Mouse (Mus musculus) midbrain, embryonic 13.5 days (tissue): ENCODE results near the gene Cenpa. TPM values are rescaled to one million over a fixed set of nuclear protein-coding genes. Genes with fewer than 3 reads are reported as not detected.
A peak's percentile ranks its signal among the peaks of the same experiment; 100 is the strongest.

Experiments used
- ATAC-seq: fragments of 200-750 bp; cut with Nextera tagmentation; 2 replicates; pipeline ENCODE4 v1.8.0; 2017; ENCODE audit warnings: mild to moderate bottlenecking, moderate TSS enrichment, moderate library complexity
- H3K27ac ChIP-seq: fragments of 300-500 bp; sonication (generic); 2 replicates; pipeline ENCODE4 v1.5.1; 2015; ENCODE audit warnings: inconsistent platforms, mild to moderate bottlenecking, moderate library complexity
- H3K27me3 ChIP-seq: fragments of 300-500 bp; sonication (generic); 2 replicates; pipeline ENCODE4 v1.6.1; 2015; ENCODE audit warnings: mild to moderate bottlenecking, inconsistent platforms
- H3K36me3 ChIP-seq: fragments of 300-500 bp; sonication (generic); 2 replicates; pipeline ENCODE4 v1.6.1; 2015; ENCODE audit warnings: mild to moderate bottlenecking, inconsistent platforms
- H3K4me1 ChIP-seq: fragments of 300-500 bp; sonication (generic); replicated peaks from 2 replicates; pipeline ENCODE4 v1.6.1; 2015; ENCODE audit warnings: inconsistent platforms
- H3K4me2 ChIP-seq: fragments of 300-500 bp; sonication (generic); replicated peaks from 2 replicates; pipeline ENCODE4 v1.6.1; 2015; ENCODE audit warnings: moderate library complexity, mild to moderate bottlenecking, inconsistent platforms
- H3K4me3 ChIP-seq: fragments of 300-500 bp; sonication (generic); replicated peaks from 2 replicates; pipeline ENCODE4 v1.5.1; 2015; ENCODE audit warnings: mild to moderate bottlenecking, inconsistent platforms
- H3K9ac ChIP-seq: fragments of 300-500 bp; sonication (generic); replicated peaks from 2 replicates; pipeline ENCODE4 v1.6.1; 2015; ENCODE audit warnings: mild to moderate bottlenecking, inconsistent platforms
- H3K9me3 ChIP-seq: fragments of 300-500 bp; sonication (generic); 2 replicates; pipeline ENCODE4 v1.6.1; 2016; ENCODE audit warnings: mild to moderate bottlenecking, inconsistent platforms
- WGBS: fragments of 180-500 bp; shearing (Covaris S2); methylation state at CpG from one replicate; pipeline ENCODE4 v1.1.7; 2015; 5-methylcytosine and 5-hydroxymethylcytosine counted together
- microRNA-seq: library from miRNA; unstranded; fragments of <30 nt; microRNA quantifications from one replicate; pipeline ENCODE4, GENCODE M21; 2016
- polyA plus RNA-seq: library from polyadenylated mRNA; unstranded; fragments of >200 nt; fragmentation: Nextera tagmentation; extraction: Ambion mirVana; gene quantifications from 2 replicates; pipeline ENCODE4 v1.2.1, GENCODE M21; 2015

Gene Cenpa
- polyA plus RNA-seq, 1 experiment from 2014 or later: 122 TPM

GRCm38 (mm10) chr5:30717506-30717905 lies 50.9 kb downstream of the Cenpa start:
- H3K4me2 ChIP-seq: no peak overlapping the region
- no peaks in the 10 kb centered on the region for H3K27me3 ChIP-seq
- no peak overlapping the region for H3K4me3 ChIP-seq
- H3K27ac ChIP-seq: peak overlapping the region; percentile 81
- H3K9me3 ChIP-seq: no peaks in the 10 kb centered on the region
- H3K9ac ChIP-seq: no peak overlapping the region
- ATAC-seq: no peak
- peaks cover 23% of the 10 kb centered on the region for H3K36me3 ChIP-seq
- peaks cover 58% of the 10 kb centered on the region for H3K4me1 ChIP-seq
- 89% methylated on average over 4 of the region's 4 CpGs for WGBS

- ATAC-seq: peak; percentile 59; the same call in 1 of the 2 replicates
- H3K9me3 ChIP-seq: no peaks in the 10 kb centered on the region
- peak overlapping the region; percentile 46 for H3K4me2 ChIP-seq
- 28% methylated on average over 10 of the region's 10 CpGs for WGBS
- H3K4me3 ChIP-seq: 0 out of 2 replicates have a peak overlapping the region, but pooled peaks have one; percentile 11
- peak overlapping the region; percentile 81 for H3K27ac ChIP-seq
- no peaks in the 10 kb centered on the region for H3K27me3 ChIP-seq
- H3K36me3 ChIP-seq: peaks cover 29% of the 10 kb centered on the region
- H3K9ac ChIP-seq: peak overlapping the region; percentile 60
- H3K4me1 ChIP-seq: peaks cover 64% of the 10 kb centered on the region
Measured at GRCm38 (mm10) chr5:30717991-30718703, 51.6 kb downstream of the Cenpa start.

DNA sequence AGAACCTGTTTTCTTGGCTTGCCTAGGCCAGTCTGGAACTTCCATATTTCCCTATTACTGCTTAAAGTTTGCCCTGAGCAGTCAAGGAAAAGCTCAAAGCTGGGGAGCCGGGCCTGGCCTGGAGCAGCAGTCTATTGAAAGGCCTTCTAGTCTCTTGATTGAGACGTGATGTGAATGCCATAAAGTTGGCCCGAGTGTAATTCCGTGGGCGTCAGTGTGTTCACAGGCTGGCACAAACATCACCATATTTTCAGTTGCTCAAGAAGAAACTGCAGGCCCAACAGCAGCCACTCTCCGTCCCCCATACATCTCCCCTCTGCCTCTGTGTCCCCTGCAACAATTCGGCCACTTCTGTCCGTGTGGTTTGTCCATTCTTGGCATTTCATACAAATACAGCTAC lies 55.4 kb downstream of the Cenpa start:
- Histone ChIP-seq H3K4me3 (no peak overlapping the region), H3K36me3 (peaks cover 58% of the 10 kb centered on the region), H3K4me2 (no peak overlapping the region), H3K4me1 (peaks cover 38% of the 10 kb centered on the region), H3K27me3 (no peaks in the 10 kb centered on the region), H3K9me3 (no peaks in the 10 kb centered on the region), H3K27ac (no peak overlapping the region), H3K9ac (no peak overlapping the region)
- 84% methylated on average over 8 of the region's 8 CpGs for WGBS
- ATAC-seq: no peak

Small RNA genes lying within 50 kb of the gene (microRNA-seq; reads per million reads assigned to microRNA genes)
- gene Mir5625: not detected

Other genes starting within 250 kb of the Cenpa start
- 1.2 and 1.6 TPM in 2 replicates for gene Otof, start 204.8 kb upstream of the Cenpa start, polyA plus RNA-seq
- 0.48 TPM in 1 of 2 replicates, not detected in the other for gene 1700001C02Rik, start 200.7 kb upstream of the Cenpa start, polyA plus RNA-seq
- not detected in 2 replicates for gene Cib4, start 120.9 kb upstream of the Cenpa start, polyA plus RNA-seq
- 1.9 and 2.0 TPM in 2 replicates for gene Kcnk3, start 78.6 kb upstream of the Cenpa start, polyA plus RNA-seq
- gene Slc35f6, start 18.8 kb upstream of the Cenpa start, polyA plus RNA-seq: 29.5 and 32.0 TPM in 2 replicates
- gene Dpysl5, start 44.8 kb downstream of the Cenpa start, polyA plus RNA-seq: 195 and 200 TPM in 2 replicates
- gene Mapre3, start 147.9 kb downstream of the Cenpa start, polyA plus RNA-seq: 111 and 113 TPM in 2 replicates
- 57.7 and 59.7 TPM in 2 replicates for gene Tmem214, start 201.2 kb downstream of the Cenpa start, polyA plus RNA-seq
- 23.3 and 29.2 TPM in 2 replicates for gene Agbl5, start 221.9 kb downstream of the Cenpa start, polyA plus RNA-seq
- gene Ost4, start 241.0 kb downstream of the Cenpa start, polyA plus RNA-seq: 270 and 306 TPM in 2 replicates
- 14.1 and 16.6 TPM in 2 replicates for gene Emilin1, start 246.6 kb downstream of the Cenpa start, polyA plus RNA-seq